Mouse (Mus musculus) bone marrow macrophage, adult 2 months (primary cell): Measurements from ENCODE around the gene Nbas.

Experiments used
- CTCF ChIP-seq: IDR thresholded peaks from 2 replicates; pipeline ENCODE4 v1.5.1; 2012; ENCODE audit warnings: low read depth, mild to moderate bottlenecking, low read length, moderate library complexity
- POLR2A ChIP-seq: IDR thresholded peaks from 2 replicates; pipeline ENCODE4 v1.6.1; 2012; ENCODE audit warnings: mild to moderate bottlenecking, low read depth, low read length, borderline replicate concordance

- TF ChIP-seq POLR2A (no peak), CTCF (no peak)
Measured at GRCm38 (mm10) chr12:13598545-13598944, 329.6 kb downstream of the Nbas start.
